In genomic region chr17:29257001-29257511, GRCm38 (mm10) we compare ENCODE assay signal across 16 mouse cellular contexts. TPM values are rescaled to one million over a fixed set of nuclear protein-coding genes. Genes with fewer than 3 reads are reported as not detected.
DNase-seq lines count a peak whose midpoint lies in the region; ATAC-seq and TF ChIP-seq lines count a peak whose summit lies in the region.
"Had no signal": no experiment of that assay in that cellular context is flagged by ENCODE, and none has a peak within 500 bp of the region (broad histone marks: within the 10 kb centered on the region; RNA-seq: fewer than 3 reads in every experiment).

No protein-coding gene starts in this region.

- H3K9me3 ChIP-seq in kidney, postnatal 0 days (replicated peaks; ENCODE audit: low read length) = no peaks in the 10 kb centered on the region
- no peaks in the 10 kb centered on the region for H3K9me3 ChIP-seq in neural tube, embryonic 13.5 days
- no peaks in the 10 kb centered on the region for H3K9me3 ChIP-seq in neural tube, embryonic 15.5 days (replicated peaks)
- H3K9me3 ChIP-seq in heart, embryonic 14.5 days (ENCODE audit: control insufficient read depth, low read length) = no peaks in the 10 kb centered on the region
- H3K9me3 ChIP-seq: limb, embryonic 12.5 days; midbrain, embryonic 13.5 days had no signal

- WGBS in kidney, postnatal 0 days = 59% methylated on average over 10 of the region's 10 CpGs
- WGBS in neural tube, embryonic 13.5 days = 94% methylated on average over 10 of the region's 10 CpGs
- WGBS in neural tube, embryonic 15.5 days = 97% methylated on average over 10 of the region's 10 CpGs
- WGBS in heart, embryonic 14.5 days = 36% methylated on average over 10 of the region's 10 CpGs

- H3K4me2 ChIP-seq in kidney, postnatal 0 days (ENCODE audit: low read length) = no peak overlapping the region
- H3K4me2 ChIP-seq in neural tube, embryonic 13.5 days = no peak overlapping the region
- H3K4me2 ChIP-seq in neural tube, embryonic 15.5 days = no peak overlapping the region
- no peak overlapping the region; the same call in 1 of the 2 replicates for H3K4me2 ChIP-seq in heart, embryonic 14.5 days (ENCODE audit: low read length)
- H3K4me2 ChIP-seq: limb, embryonic 12.5 days; midbrain, embryonic 13.5 days had no signal

- H3K27me3 ChIP-seq in kidney, postnatal 0 days (ENCODE audit: insufficient read depth, low read length) = no peaks in the 10 kb centered on the region
- no peaks in the 10 kb centered on the region for H3K27me3 ChIP-seq in neural tube, embryonic 13.5 days
- H3K27me3 ChIP-seq in neural tube, embryonic 15.5 days (replicated peaks) = no peaks in the 10 kb centered on the region
- no peaks in the 10 kb centered on the region for H3K27me3 ChIP-seq in heart, embryonic 14.5 days (ENCODE audit: control insufficient read depth, insufficient read depth, low read length)
- H3K27me3 ChIP-seq: limb, embryonic 12.5 days; midbrain, embryonic 13.5 days had no signal

- peaks cover 10% of the 10 kb centered on the region; the same call in 1 of the 2 replicates for H3K4me1 ChIP-seq in kidney, postnatal 0 days (replicated peaks; ENCODE audit: insufficient read depth, low read length)
- H3K4me1 ChIP-seq in neural tube, embryonic 13.5 days (replicated peaks) = peaks cover 47% of the 10 kb centered on the region
- H3K4me1 ChIP-seq in neural tube, embryonic 15.5 days = peaks cover 41% of the 10 kb centered on the region
- peaks cover 50 to 71% of the 10 kb centered on the region in 2 experiments for H3K4me1 ChIP-seq in heart, embryonic 14.5 days (ENCODE audit: control insufficient read depth in 2 of 2, insufficient read depth in 2 of 2, low read length in 2 of 2)

- no peak for DNase-seq in kidney, postnatal 0 days (ENCODE audit: low spot score)
- DNase-seq in kidney, adult 18-20 months = no peak
- peak; percentile 1 for DNase-seq in yolk sac, embryonic 10.5 days (ENCODE audit: low spot score)
- DNase-seq in urinary bladder, adult 18-20 months (ENCODE audit: low spot score in 2 of 2) = no peak
- DNase-seq in gastrocnemius, postnatal 36 days = no peak
- DNase-seq: cerebellum, adult 11-12 months; gastrocnemius, postnatal 25 days; lung, postnatal 10 days; thymus, postnatal 14 days had no signal

- no peak for TF ChIP-seq CTCF in kidney, postnatal 0 days (IDR thresholded peaks at IDR 0.05; ENCODE audit: low read depth)

- peak overlapping the region; percentile 21; the same call in 1 of the 2 replicates for H3K27ac ChIP-seq in kidney, postnatal 0 days
- no peak overlapping the region for H3K27ac ChIP-seq in neural tube, embryonic 13.5 days (replicated peaks)
- H3K27ac ChIP-seq in neural tube, embryonic 15.5 days (replicated peaks) = no peak overlapping the region
- H3K27ac ChIP-seq in heart, embryonic 14.5 days (replicated peaks in 1 of 2; ENCODE audit: control insufficient read depth in 1 of 2, insufficient read depth in 1 of 2, low read depth in 2 of 2, low read length in 2 of 2) = peak overlapping the region; percentile 75 to 88
- H3K27ac ChIP-seq: hindbrain, postnatal 0 days; midbrain, embryonic 13.5 days had no signal

- H3K9ac ChIP-seq in kidney, postnatal 0 days (ENCODE audit: low read depth, low read length) = no peak overlapping the region
- H3K9ac ChIP-seq in neural tube, embryonic 13.5 days = 0 out of 2 replicates have a peak overlapping the region, but pooled peaks have one; percentile 47
- H3K9ac ChIP-seq in neural tube, embryonic 15.5 days (replicated peaks) = no peak overlapping the region
- peak overlapping the region; percentile 64; the same call in 1 of the 2 replicates for H3K9ac ChIP-seq in heart, embryonic 14.5 days (ENCODE audit: low read length)
- H3K9ac ChIP-seq: midbrain, embryonic 13.5 days had no signal

- H3K36me3 ChIP-seq in kidney, postnatal 0 days (ENCODE audit: insufficient read depth, low read length) = peaks cover 13% of the 10 kb centered on the region
- peaks cover 62% of the 10 kb centered on the region for H3K36me3 ChIP-seq in neural tube, embryonic 13.5 days
- H3K36me3 ChIP-seq in neural tube, embryonic 15.5 days = peaks cover 14% of the 10 kb centered on the region
- H3K36me3 ChIP-seq in heart, embryonic 14.5 days (ENCODE audit: control insufficient read depth, insufficient read depth, low read length) = peaks cover 54% of the 10 kb centered on the region

- intact Hi-C loops in gastrocnemius, postnatal 36 days (cut with DNase I) = loop anchor here (5.0 kb wide), 1 partner anchor 255 kb away; no protein-coding TSS in a partner anchor

- 0 out of 2 replicates have a peak, but pooled peaks have one; percentile 5 for ATAC-seq in kidney, postnatal 0 days (replicated peaks; ENCODE audit: low FRiP score, low read depth)
- no peak for ATAC-seq in neural tube, embryonic 13.5 days (ENCODE audit: low read depth)
- no peak for ATAC-seq in neural tube, embryonic 15.5 days (ENCODE audit: low FRiP score)
- peak; percentile 81 for ATAC-seq in heart, embryonic 14.5 days (ENCODE audit: insufficient number of reproducible peaks, insufficient read depth, low FRiP score, low read depth)
- ATAC-seq: forebrain, embryonic 16.5 days; hindbrain, postnatal 0 days; midbrain, embryonic 13.5 days had no signal

- no peak overlapping the region for H3K4me3 ChIP-seq in kidney, postnatal 0 days (replicated peaks; ENCODE audit: low read depth, low read length)
- H3K4me3 ChIP-seq in neural tube, embryonic 13.5 days = no peak overlapping the region
- no peak overlapping the region for H3K4me3 ChIP-seq in neural tube, embryonic 15.5 days (replicated peaks)
- H3K4me3 ChIP-seq in heart, embryonic 14.5 days (ENCODE audit: control insufficient read depth in 1 of 2, insufficient read depth in 1 of 2, low read depth in 1 of 2, low read length in 2 of 2) = no peak overlapping the region
- H3K4me3 ChIP-seq: limb, embryonic 12.5 days; midbrain, embryonic 13.5 days had no signal

RNA-seq across cellular contexts. Expression of gene Ppil1, which starts 6.9 kb away (rescaled TPM):
- polyA plus RNA-seq in kidney, postnatal 0 days (2015; fragmentation: Nextera tagmentation; extraction: Ambion mirVana) = 108 and 126 TPM in 2 replicates
- polyA plus RNA-seq in neural tube, embryonic 13.5 days (2015; fragmentation: Nextera tagmentation; extraction: Ambion mirVana) = 100 and 110 TPM in 2 replicates
- polyA plus RNA-seq in neural tube, embryonic 15.5 days (2015; fragmentation: Nextera tagmentation; extraction: Ambion mirVana) = 106 and 119 TPM in 2 replicates
- 98.2 and 106 TPM in 2 replicates for polyA plus RNA-seq in heart, embryonic 14.5 days (2014; fragmentation: Nextera tagmentation; extraction: Ambion mirVana)
- 1 to 10 TPM; 5.9 to 6.0 TPM for total RNA-seq in gastrocnemius, postnatal 36 days (2021)

RNA-seq across cellular contexts. Expression of gene BC004004, which starts 11.5 kb away (rescaled TPM):
- polyA plus RNA-seq in kidney, postnatal 0 days (2015; fragmentation: Nextera tagmentation; extraction: Ambion mirVana) = 131 TPM in 2 replicates
- polyA plus RNA-seq in neural tube, embryonic 13.5 days (2015; fragmentation: Nextera tagmentation; extraction: Ambion mirVana) = 98.2 and 125 TPM in 2 replicates
- polyA plus RNA-seq in neural tube, embryonic 15.5 days (2015; fragmentation: Nextera tagmentation; extraction: Ambion mirVana) = 111 and 116 TPM in 2 replicates
- 106 and 112 TPM in 2 replicates for polyA plus RNA-seq in heart, embryonic 14.5 days (2014; fragmentation: Nextera tagmentation; extraction: Ambion mirVana)
- 100 to 1,000 TPM; 104 to 106 TPM for total RNA-seq in gastrocnemius, postnatal 36 days (2021)

RNA-seq across cellular contexts. Expression of gene Cpne5, which starts 19.1 kb away (rescaled TPM):
- polyA plus RNA-seq in kidney, postnatal 0 days (2015; fragmentation: Nextera tagmentation; extraction: Ambion mirVana) = 5.3 and 5.8 TPM in 2 replicates
- polyA plus RNA-seq in neural tube, embryonic 13.5 days (2015; fragmentation: Nextera tagmentation; extraction: Ambion mirVana) = 21.6 and 23.4 TPM in 2 replicates
- 56.0 and 61.2 TPM in 2 replicates for polyA plus RNA-seq in neural tube, embryonic 15.5 days (2015; fragmentation: Nextera tagmentation; extraction: Ambion mirVana)
- polyA plus RNA-seq in heart, embryonic 14.5 days (2014; fragmentation: Nextera tagmentation; extraction: Ambion mirVana) = 21.4 and 28.8 TPM in 2 replicates
- total RNA-seq in gastrocnemius, postnatal 36 days (2021) = not detected

Comparison
In these comparisons a context has a peak if more than half of its experiments do, and no peak if none do; other contexts are left out.
1. H3K9ac ChIP-seq: peak in neural tube, embryonic 13.5 days (single experiment) and heart, embryonic 14.5 days (single experiment); none in kidney, postnatal 0 days (single experiment) and neural tube, embryonic 15.5 days (single experiment).
2. ATAC-seq: peak in kidney, postnatal 0 days (single experiment) and heart, embryonic 14.5 days (single experiment); none in neural tube, embryonic 13.5 days (single experiment) and neural tube, embryonic 15.5 days (single experiment).
3. H3K27ac ChIP-seq: peak in kidney, postnatal 0 days (single experiment) and heart, embryonic 14.5 days (2 of 2); none in neural tube, embryonic 13.5 days (single experiment) and neural tube, embryonic 15.5 days (single experiment).